Mouse (Mus musculus) thymus, adult 2 months (tissue): ENCODE results near the gene Arhgef28.

Experiments
- CTCF ChIP-seq: fragments of 200-500 bp; IDR thresholded peaks from 2 replicates; pipeline ENCODE4 v1.5.1; 2012; ENCODE audit warnings: mild to moderate bottlenecking, control low read depth, low read length, moderate library complexity, borderline replicate concordance; ENCODE audit not compliant: control insufficient read depth, poor library complexity, insufficient read depth; ENCODE audit errors: extremely low read depth
- POLR2A ChIP-seq: fragments of 200-500 bp; IDR thresholded peaks from 2 replicates; pipeline ENCODE4 v1.6.1; 2012; ENCODE audit warnings: mild to moderate bottlenecking, low read length, control low read depth, moderate library complexity; ENCODE audit not compliant: control insufficient read depth, poor library complexity, insufficient read depth; ENCODE audit errors: extremely low read depth

GRCm38 (mm10) chr13:98095966-98096365 lies 110.3 kb downstream of the Arhgef28 start:
- TF ChIP-seq POLR2A (no peak), CTCF (no peak)
